Mouse (Mus musculus): ENCODE measurements around the gene Enthd1.

- TF ChIP-seq CTCF (IDR thresholded peaks at IDR 0.05; ENCODE audit: control insufficient read depth, insufficient read depth, insufficient replicate concordance, low read depth, low read length): no peak
- TF ChIP-seq POLR2A (IDR thresholded peaks at IDR 0.05; ENCODE audit: control insufficient read depth, low read depth, low read length): no peak
Measured at GRCm38 (mm10) chr15:80430324-80430723, 134.6 kb downstream of the Enthd1 start.

Measured in testis, adult 2 months (tissue).